Mouse (Mus musculus): ENCODE results near the gene Col5a1. TPM values are rescaled to one million over a fixed set of nuclear protein-coding genes. Genes with fewer than 3 reads are reported as not detected.

Col5a1 gene
- polyA plus RNA-seq, 1 experiment: 5.4 TPM

DNA sequence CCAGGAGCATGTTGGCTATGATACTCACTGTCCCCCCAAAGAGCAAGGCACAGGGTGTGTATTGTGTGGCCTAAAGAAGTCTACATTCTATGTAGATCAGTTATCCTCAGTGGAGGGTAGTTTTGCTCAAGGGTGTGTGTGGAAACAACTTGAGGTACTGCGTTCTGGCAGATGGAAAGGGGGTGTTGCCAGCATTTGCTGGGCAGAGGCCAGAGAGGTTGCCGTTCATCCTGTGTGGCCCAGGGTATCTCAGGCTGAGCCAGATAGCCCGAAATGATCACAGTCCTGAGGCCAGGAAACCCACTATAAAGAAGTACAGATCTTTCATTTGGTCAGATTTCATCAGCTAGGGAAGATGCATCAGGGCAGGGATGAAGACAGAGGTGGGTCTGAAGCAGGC, 13.9 kb upstream of the Col5a1 start:
- H3K27me3 ChIP-seq (ENCODE audit: control insufficient read depth, insufficient read depth, low read length): no peaks in the 10 kb centered on the region
- WGBS: 66% methylated on average over 3 of the region's 3 CpGs
- TF ChIP-seq POLR2A (IDR thresholded peaks at IDR 0.05; ENCODE audit: low read depth, low read length) (no peak), CTCF (IDR thresholded peaks at IDR 0.05; ENCODE audit: extremely low read depth, insufficient read depth, insufficient read length, insufficient replicate concordance) (no peak)

DNA sequence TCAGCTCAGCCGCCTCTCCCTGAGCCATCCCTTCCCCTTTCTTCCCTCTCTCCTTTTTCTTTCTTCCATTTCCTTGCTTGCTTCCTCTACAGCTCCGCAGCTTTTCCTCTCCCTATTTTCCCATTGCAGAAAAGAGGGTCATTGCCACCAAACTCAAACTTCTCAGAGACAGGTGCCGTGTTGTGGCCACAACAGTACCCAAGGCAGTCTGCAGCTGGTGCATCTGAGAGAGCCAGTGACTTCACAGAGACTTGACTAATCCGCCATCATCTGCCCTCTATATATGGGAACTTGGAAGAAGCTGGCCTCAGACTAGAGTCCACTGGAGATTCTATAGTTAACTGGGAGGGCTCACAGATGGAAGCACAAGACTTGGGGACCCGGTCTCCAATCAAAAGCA, 13.2 kb upstream of the Col5a1 start:
- H3K36me3 ChIP-seq (ENCODE audit: control insufficient read depth, insufficient read depth, low read length): no peaks in the 10 kb centered on the region
- H3K4me1 ChIP-seq (ENCODE audit: control insufficient read depth, insufficient read depth, insufficient read length): no peaks in the 10 kb centered on the region
- H3K4me3 ChIP-seq (ENCODE audit: extremely low read depth, insufficient read depth, insufficient read length): no peak overlapping the region
- no peak for TF ChIP-seq POLR2A (IDR thresholded peaks at IDR 0.05; ENCODE audit: low read depth, low read length)
- TF ChIP-seq CTCF (IDR thresholded peaks at IDR 0.05; ENCODE audit: extremely low read depth, insufficient read depth, insufficient read length, insufficient replicate concordance): no peak
- H3K27ac ChIP-seq (ENCODE audit: insufficient read depth, low read length): no peak overlapping the region
- H3K27me3 ChIP-seq (ENCODE audit: control insufficient read depth, insufficient read depth, low read length): no peaks in the 10 kb centered on the region
- WGBS: 76% methylated on average over 5 of the region's 5 CpGs
- DNase-seq (ENCODE audit: low read depth in 1 of 2, low spot score in 2 of 2): no peak

More for the DNA sequence above, 13.9 kb upstream of the Col5a1 start:
- DNase-seq (ENCODE audit: low read depth in 1 of 2, low spot score in 2 of 2): no peak
- Histone ChIP-seq H3K4me3 (ENCODE audit: extremely low read depth, insufficient read depth, insufficient read length) (no peak overlapping the region), H3K27ac (ENCODE audit: insufficient read depth, low read length) (no peak overlapping the region), H3K4me1 (ENCODE audit: control insufficient read depth, insufficient read depth, insufficient read length) (no peaks in the 10 kb centered on the region), H3K36me3 (ENCODE audit: control insufficient read depth, insufficient read depth, low read length) (no peaks in the 10 kb centered on the region)

DNA sequence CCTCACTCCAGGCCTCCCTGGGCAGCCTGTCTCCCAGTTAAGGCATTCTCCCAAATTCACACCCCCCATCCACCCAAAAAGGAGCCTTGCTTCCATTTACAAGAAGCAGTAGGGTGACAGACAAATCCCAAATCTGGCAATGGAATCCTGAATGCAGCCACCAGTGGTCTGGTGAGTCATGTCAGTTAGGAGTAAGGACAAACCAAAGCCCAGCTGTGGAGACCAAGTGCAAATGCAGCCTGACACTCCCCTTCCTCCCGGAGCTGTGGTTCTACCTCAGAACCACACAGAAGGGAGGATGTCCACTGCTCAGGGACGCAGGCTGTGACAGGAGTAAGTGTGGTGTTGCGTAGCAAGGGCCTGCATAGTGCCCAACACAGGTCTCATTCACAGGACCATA, 11.6 kb upstream of the Col5a1 start:
- no peaks in the 10 kb centered on the region for H3K4me1 ChIP-seq (ENCODE audit: control insufficient read depth, insufficient read depth, insufficient read length)
- H3K27me3 ChIP-seq (ENCODE audit: control insufficient read depth, insufficient read depth, low read length): no peaks in the 10 kb centered on the region
- WGBS: 63% methylated on average over 3 of the region's 3 CpGs
- TF ChIP-seq CTCF (IDR thresholded peaks at IDR 0.05; ENCODE audit: extremely low read depth, insufficient read depth, insufficient read length, insufficient replicate concordance) (no peak), POLR2A (IDR thresholded peaks at IDR 0.05; ENCODE audit: low read depth, low read length) (no peak)
- H3K36me3 ChIP-seq (ENCODE audit: control insufficient read depth, insufficient read depth, low read length): no peaks in the 10 kb centered on the region
- DNase-seq (ENCODE audit: low read depth in 1 of 2, low spot score in 2 of 2): no peak
- H3K27ac ChIP-seq (ENCODE audit: insufficient read depth, low read length): no peak overlapping the region
- no peak overlapping the region for H3K4me3 ChIP-seq (ENCODE audit: extremely low read depth, insufficient read depth, insufficient read length)

DNA sequence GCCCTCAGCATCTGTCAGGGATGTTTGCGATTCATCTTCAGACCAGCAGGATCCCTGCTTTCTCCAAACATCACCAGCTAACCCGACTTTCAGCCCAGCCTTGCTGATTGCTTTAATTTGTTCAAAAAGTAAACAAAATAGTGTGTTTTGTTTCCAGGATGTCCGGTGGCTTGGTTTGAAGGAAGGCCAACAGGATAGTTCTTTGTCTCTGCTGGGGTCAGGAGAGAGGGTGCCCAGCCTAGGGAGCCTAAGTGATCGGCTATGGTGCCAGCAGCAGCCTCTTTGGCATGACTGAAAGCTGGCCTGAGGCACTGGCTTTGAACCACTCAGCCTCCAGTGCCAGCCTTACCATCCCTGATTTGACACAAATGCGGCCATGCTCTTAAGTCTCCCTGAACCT, 11.0 kb upstream of the Col5a1 start:
- no peaks in the 10 kb centered on the region for H3K27me3 ChIP-seq (ENCODE audit: control insufficient read depth, insufficient read depth, low read length)

DNA sequence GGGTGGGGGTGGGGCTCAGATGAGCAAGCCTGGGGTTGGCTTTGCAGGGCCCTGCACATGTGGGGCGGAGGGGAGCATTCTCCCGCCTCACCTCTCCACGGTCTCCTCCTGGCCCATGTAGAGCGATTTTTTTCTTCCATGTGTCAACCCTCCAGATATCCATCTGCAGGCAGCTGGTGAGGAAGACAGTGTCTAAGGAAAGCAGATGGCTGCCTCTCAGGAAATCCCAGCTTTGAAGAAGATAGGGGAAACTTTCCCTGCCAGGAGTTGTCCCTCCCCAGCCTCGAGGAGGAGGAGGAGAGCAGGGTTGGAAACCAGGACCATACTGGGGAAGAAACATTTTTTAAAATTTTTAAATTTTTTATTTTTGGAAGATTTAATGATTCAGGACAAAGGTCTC, 10.4 kb upstream of the Col5a1 start:
- H3K27me3 ChIP-seq (ENCODE audit: control insufficient read depth, insufficient read depth, low read length): no peaks in the 10 kb centered on the region
- no peaks in the 10 kb centered on the region for H3K36me3 ChIP-seq (ENCODE audit: control insufficient read depth, insufficient read depth, low read length)
- no peak overlapping the region for H3K4me3 ChIP-seq (ENCODE audit: extremely low read depth, insufficient read depth, insufficient read length)
- whole genome bisulfite sequencing: 68% methylated on average over 5 of the region's 5 CpGs
- no peak for TF ChIP-seq CTCF (IDR thresholded peaks at IDR 0.05; ENCODE audit: extremely low read depth, insufficient read depth, insufficient read length, insufficient replicate concordance)
- H3K27ac ChIP-seq (ENCODE audit: insufficient read depth, low read length): no peak overlapping the region
- no peak for DNase-seq (ENCODE audit: low read depth in 1 of 2, low spot score in 2 of 2)
- H3K4me1 ChIP-seq (ENCODE audit: control insufficient read depth, insufficient read depth, insufficient read length): no peaks in the 10 kb centered on the region

More for the DNA sequence above, 11.0 kb upstream of the Col5a1 start:
- Histone ChIP-seq H3K4me3 (ENCODE audit: extremely low read depth, insufficient read depth, insufficient read length) (no peak overlapping the region), H3K27ac (ENCODE audit: insufficient read depth, low read length) (no peak overlapping the region), H3K4me1 (ENCODE audit: control insufficient read depth, insufficient read depth, insufficient read length) (no peaks in the 10 kb centered on the region), H3K36me3 (ENCODE audit: control insufficient read depth, insufficient read depth, low read length) (no peaks in the 10 kb centered on the region)
- DNase-seq (ENCODE audit: low read depth in 1 of 2, low spot score in 2 of 2): no peak
- WGBS: 75% methylated on average over 5 of the region's 5 CpGs
- TF ChIP-seq CTCF (IDR thresholded peaks at IDR 0.05; ENCODE audit: extremely low read depth, insufficient read depth, insufficient read length, insufficient replicate concordance) (no peak), POLR2A (IDR thresholded peaks at IDR 0.05; ENCODE audit: low read depth, low read length) (no peak)

DNA sequence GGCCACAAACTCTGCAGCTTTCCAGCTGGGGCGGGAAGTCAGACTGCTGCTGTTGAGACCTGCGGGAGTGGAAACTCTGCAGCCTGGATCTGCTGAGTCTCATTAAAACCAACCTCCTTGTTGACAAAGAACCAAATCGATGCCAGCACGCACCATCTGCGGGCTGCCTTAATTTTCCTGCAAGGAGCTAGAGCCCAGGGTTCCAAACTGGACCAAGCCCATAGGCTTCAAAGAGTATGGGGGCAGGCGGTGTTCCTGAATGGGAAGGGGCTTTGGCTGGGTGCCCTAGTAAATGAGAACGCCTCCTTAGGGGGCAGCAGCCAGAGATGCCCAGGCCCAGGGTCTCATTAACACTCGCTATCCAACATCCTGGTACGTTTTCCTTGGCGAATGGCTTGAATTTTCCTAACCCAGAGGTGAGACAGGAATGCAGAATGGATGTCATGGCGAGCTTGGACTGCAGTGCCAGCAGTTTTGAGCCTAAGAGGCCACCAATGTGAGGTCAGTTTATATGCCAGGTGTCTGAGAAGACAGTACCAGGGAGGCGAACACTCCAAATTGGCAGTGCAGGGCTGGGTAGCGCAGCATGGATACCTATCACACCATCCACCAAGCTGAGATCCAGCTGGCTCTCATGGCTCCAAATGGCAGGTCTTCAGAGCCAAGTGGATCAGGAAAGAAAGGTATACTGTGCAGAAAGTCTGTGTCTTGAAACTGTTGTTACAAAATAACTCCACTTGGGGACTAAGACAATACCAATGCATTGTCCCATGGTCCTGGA, 9.3 kb upstream of the Col5a1 start:
- Histone ChIP-seq H3K4me3 (ENCODE audit: extremely low read depth, insufficient read depth, insufficient read length) (no peak overlapping the region), H3K36me3 (ENCODE audit: control insufficient read depth, insufficient read depth, low read length) (no peaks in the 10 kb centered on the region), H3K4me1 (ENCODE audit: control insufficient read depth, insufficient read depth, insufficient read length) (no peaks in the 10 kb centered on the region), H3K27me3 (ENCODE audit: control insufficient read depth, insufficient read depth, low read length) (no peaks in the 10 kb centered on the region), H3K27ac (ENCODE audit: insufficient read depth, low read length) (no peak overlapping the region)
- TF ChIP-seq POLR2A (IDR thresholded peaks at IDR 0.05; ENCODE audit: low read depth, low read length) (no peak), CTCF (IDR thresholded peaks at IDR 0.05; ENCODE audit: extremely low read depth, insufficient read depth, insufficient read length, insufficient replicate concordance) (no peak)
- DNase-seq (ENCODE audit: low read depth in 1 of 2, low spot score in 2 of 2): no peak
- WGBS: 86% methylated on average over 13 of the region's 13 CpGs

DNA sequence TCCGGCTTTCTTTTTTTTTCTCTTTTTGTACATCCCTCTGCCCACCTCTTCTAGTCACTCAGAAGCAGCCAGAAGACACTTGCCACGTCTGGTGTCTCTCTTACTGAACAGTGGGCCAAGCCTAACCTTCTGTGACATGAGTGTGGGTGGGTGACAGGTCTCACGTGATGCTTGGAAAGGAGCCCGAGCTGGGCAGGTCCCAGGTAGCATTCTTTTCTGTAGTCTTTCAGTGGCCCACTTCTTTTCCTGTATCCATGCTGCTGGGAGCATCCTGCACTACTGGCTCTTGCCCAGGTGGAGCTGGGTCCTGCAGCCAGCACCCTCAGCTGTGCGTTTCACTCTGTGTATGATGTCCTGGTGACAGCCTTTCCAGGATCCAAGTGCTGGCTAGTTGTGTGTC, 8.2 kb upstream of the Col5a1 start:
- TF ChIP-seq POLR2A (IDR thresholded peaks at IDR 0.05; ENCODE audit: low read depth, low read length) (no peak), CTCF (IDR thresholded peaks at IDR 0.05; ENCODE audit: extremely low read depth, insufficient read depth, insufficient read length, insufficient replicate concordance) (no peak)
- 80% methylated on average over 5 of the region's 5 CpGs for WGBS

More for the DNA sequence above, 8.2 kb upstream of the Col5a1 start:
- H3K27me3 ChIP-seq (ENCODE audit: control insufficient read depth, insufficient read depth, low read length): no peaks in the 10 kb centered on the region
- H3K36me3 ChIP-seq (ENCODE audit: control insufficient read depth, insufficient read depth, low read length): no peaks in the 10 kb centered on the region
- no peaks in the 10 kb centered on the region for H3K4me1 ChIP-seq (ENCODE audit: control insufficient read depth, insufficient read depth, insufficient read length)
- H3K27ac ChIP-seq (ENCODE audit: insufficient read depth, low read length): no peak overlapping the region
- DNase-seq (ENCODE audit: low read depth in 1 of 2, low spot score in 2 of 2): no peak
- no peak overlapping the region for H3K4me3 ChIP-seq (ENCODE audit: extremely low read depth, insufficient read depth, insufficient read length)

All from spleen, adult 2 months (tissue).